Mouse (Mus musculus) fat pad, adult 2 months (tissue): ENCODE results near the gene Dgki.

Experiments used
- DNase-seq: peaks from one replicate; pipeline ENCODE4 v3.0.0-alpha.2; 2011; ENCODE audit warnings: low read depth, low spot score; ENCODE audit errors: extremely low read depth

The Dgki gene

DNA sequence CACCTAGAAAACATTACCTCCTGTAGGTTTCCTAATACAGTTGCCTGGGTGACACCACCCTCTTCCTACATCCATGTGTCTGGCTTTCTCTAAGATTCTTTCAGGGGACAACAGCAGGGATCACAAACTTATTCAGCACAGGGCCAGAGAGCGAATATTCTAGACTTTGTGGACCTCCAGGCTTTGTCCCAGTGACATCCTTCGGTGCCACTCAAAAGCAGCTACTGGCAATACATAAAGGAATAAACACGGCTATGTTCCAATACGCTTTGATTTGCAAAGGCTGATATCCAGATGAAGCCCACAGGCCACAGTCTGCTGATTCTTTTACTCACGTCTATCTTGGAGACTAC, 57.2 kb downstream of the Dgki start:
- DNase-seq, result no peak

- DNase-seq, result no peak
These were observed 57.8 kb downstream of the Dgki start for GRCm38 (mm10) chr6:37242100-37242768.

- DNase-seq, result no peak
These were observed 58.5 kb downstream of the Dgki start for GRCm38 (mm10) chr6:37241434-37241833.

- DNase-seq, result no peak
These were observed 59.8 kb downstream of the Dgki start for GRCm38 (mm10) chr6:37240140-37240539.

DNA sequence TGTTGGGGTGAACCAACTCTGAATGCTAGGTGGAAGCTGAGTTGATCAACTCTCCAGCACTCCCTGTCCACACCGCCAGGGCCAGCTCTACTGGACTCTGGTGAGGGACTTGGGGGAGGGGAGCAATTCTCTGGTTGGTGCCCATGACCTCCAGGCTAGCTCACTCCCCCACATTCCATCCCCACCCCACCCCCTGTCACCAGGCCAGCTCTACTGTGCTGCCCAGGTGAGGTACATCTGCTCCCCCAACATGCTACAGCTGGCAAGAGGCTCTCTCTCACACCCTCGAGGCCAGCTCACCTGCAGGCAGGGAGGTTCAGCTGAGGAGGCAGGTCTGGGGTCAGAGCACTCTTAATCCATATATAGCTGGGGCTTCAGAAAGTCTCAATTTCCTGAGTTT, 63.1 kb downstream of the Dgki start:
- DNase-seq, result no peak

GRCm38 (mm10) chr6:37231148-37231547, 68.8 kb downstream of the Dgki start:
- DNase-seq, result no peak

GRCm38 (mm10) chr6:37222947-37223510, 77.0 kb downstream of the Dgki start:
- no peak for DNase-seq

GRCm38 (mm10) chr6:37222016-37222415, 78.0 kb downstream of the Dgki start:
- DNase-seq, result no peak

- DNase-seq, result no peak
These were observed 80.9 kb downstream of the Dgki start for GRCm38 (mm10) chr6:37219110-37219509.

GRCm38 (mm10) chr6:37216342-37216763, 83.6 kb downstream of the Dgki start:
- DNase-seq, result no peak

- no peak for DNase-seq
These were observed 84.3 kb downstream of the Dgki start for GRCm38 (mm10) chr6:37215655-37216054.

GRCm38 (mm10) chr6:37212930-37213329, 87.1 kb downstream of the Dgki start:
- DNase-seq, result no peak

DNA sequence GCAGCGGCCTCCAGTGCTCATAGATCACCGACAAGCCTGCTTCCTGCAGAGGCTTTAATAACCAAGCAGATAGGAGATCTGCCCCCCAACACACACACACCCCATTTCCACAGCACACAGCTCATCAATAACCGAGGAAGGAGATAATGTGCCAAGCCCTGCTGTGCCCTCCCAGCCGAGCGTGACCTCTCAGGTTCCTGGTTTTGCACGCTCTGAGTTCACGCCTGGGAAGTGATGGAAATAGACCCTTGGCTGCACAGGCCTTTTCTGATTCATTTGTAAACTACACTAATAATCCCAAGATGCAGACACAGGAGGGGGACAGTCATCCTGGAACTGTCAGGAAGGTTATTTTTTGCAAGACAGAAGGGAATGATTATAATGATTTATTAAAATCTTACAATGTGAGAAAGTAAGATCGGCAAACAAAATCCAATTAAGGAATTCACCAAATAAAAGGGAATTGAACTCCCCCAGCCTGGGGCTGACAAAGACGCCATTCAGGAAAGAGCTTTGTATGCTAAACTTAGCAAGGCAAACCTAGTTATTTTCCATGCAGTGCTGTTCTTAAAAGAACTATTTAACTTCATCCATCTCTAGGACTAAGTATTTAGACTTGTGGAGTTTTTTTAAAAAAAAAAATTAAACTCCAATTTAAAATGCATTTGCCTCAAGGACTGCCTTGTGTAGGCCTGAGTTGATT, 88.3 kb downstream of the Dgki start:
- no peak for DNase-seq

DNA sequence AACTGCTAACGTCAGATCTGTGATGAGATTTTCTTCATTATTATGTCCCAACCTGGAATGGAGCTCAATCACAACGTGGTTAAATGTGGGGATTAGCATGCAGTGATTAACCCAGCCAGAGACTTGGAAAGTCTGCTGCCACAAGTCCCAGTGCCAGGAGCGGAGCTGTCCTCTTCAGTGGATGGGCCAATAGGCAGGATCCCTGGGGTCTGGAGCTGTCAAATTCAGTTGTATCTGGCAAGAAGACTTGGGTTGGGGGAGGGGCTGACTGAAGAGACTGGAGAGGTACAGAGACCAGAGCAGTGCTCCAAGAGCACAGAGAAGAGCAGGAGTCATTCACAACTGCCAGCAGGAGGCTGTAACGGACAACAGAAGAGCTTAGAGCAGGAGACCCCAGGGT, 97.1 kb downstream of the Dgki start:
- no peak for DNase-seq

DNA sequence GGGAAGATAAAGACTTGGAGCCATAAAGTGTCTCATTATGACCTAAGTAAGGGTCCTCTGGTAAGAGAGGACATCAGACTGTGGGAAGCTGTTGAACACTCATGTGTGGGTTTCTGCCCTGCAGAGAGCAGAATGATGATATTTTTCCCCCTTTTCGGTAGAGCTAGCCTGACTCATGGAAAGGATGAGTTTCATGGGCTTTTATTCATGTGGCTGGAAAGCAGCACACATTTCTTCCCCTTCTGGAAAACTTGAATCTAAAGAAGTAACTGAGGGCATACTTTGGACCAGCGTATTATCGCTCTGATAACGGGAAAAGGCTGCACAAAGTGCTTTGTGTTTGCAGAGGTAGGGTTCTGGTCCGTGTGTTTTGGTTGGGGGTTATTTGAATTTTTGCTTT, 99.1 kb downstream of the Dgki start:
- DNase-seq, result no peak

- no peak for DNase-seq
These were observed 100.5 kb downstream of the Dgki start for GRCm38 (mm10) chr6:37199502-37199901.

DNA sequence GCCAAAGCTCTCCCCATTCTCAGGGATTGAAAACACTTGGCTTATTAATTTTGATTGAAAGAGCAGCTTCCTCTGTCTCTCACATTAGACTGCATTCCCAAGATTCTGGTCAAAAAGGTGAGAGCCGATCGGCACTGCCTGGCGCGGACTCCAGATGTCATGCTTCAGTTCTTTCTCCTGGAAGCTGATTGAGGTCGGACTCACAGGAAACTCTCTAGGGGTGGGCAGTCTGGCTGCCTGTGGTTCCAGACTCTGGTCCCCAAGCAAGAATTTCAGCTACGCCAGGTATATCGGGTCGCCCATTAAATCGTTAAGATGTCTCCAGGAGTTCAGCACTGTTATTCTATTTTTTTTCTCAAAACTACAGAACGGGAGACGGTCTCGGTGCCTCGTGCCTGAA, 102.2 kb downstream of the Dgki start:
- DNase-seq, result no peak

DNA sequence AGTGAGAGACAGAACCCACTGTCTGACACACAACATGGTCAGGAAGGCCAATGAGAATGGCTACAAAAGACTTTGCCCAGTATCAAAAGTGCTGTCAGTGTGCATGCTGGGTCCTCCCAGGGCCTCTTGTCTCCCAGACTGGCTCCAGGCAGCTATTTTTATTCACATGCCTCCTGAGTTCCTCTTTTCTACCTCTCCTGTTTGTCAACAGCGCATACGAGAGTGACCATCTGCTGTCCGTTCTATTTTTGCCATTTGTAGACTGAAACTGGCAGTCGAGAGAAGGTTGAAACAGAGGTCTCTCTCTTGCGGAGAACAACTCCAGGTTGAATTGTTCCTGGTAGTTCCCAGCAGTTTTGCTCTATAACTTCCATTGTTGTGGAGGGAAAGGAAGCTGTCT, 103.1 kb downstream of the Dgki start:
- DNase-seq, result no peak

GRCm38 (mm10) chr6:37195766-37196165, 104.2 kb downstream of the Dgki start:
- no peak for DNase-seq

DNA sequence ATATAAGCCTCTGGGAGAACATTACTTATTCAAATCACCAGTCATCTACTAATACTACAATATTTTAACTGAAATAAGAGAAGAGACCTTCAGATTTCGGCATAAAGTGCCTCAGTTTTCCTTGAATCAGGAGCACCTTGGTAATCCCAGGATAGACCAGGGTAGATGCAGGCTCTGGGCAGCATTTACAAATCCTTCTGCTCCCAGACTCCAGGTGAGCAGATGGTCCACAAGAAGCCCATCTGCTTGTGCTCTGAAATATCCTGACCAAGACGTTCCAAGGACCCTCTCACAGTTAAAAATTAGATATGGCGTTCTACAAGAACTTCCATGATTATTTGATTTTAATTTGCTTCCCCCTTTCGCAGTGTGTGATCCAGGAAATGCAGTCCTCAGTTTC, 118.0 kb downstream of the Dgki start:
- DNase-seq, result no peak

- no peak for DNase-seq
These were observed 128.7 kb downstream of the Dgki start for GRCm38 (mm10) chr6:37171149-37171832.

GRCm38 (mm10) chr6:37158880-37159279, 141.1 kb downstream of the Dgki start:
- DNase-seq, result no peak
